Mouse (Mus musculus): ENCODE measurements around the gene Slc3a2. TPM values are rescaled to one million over a fixed set of nuclear protein-coding genes. Genes with fewer than 3 reads are reported as not detected.

Slc3a2 gene
- polyA plus RNA-seq (2012; ENCODE audit: low replicate concordance), result 87.6 and 107 TPM in 2 replicates

GRCm38 (mm10) chr19:8722907-8723573 is at the start of gene Slc3a2:
Gene Slc3a2, minus strand, starts transcription at chr19:8723369.

GRCm38 (mm10) chr19:8770567-8771270 is 47.5 kb upstream of the Slc3a2 start, which contains the start of gene Tmem223:
Gene Tmem223, plus strand, starts transcription at chr19:8770996.

GRCm38 (mm10) chr19:8756635-8757387 is 33.6 kb upstream of the Slc3a2 start, which contains the start of gene Nxf1:
Gene Nxf1, plus strand, starts transcription at chr19:8757073.

GRCm38 (mm10) chr19:8741243-8741869 is 18.2 kb upstream of the Slc3a2 start, which contains the start of gene Stx5a:
Gene Stx5a, plus strand, starts transcription at chr19:8741413.

GRCm38 (mm10) chr19:8740603-8741002 is 17.4 kb upstream of the Slc3a2 start, which contains the start of gene 1700092M07Rik:
Gene 1700092M07Rik, plus strand, starts transcription at chr19:8740718.

GRCm38 (mm10) chr19:8735389-8736159 is 12.4 kb upstream of the Slc3a2 start, which contains the start of gene Wdr74:
Gene Wdr74, plus strand, starts transcription at chr19:8735827.

GRCm38 (mm10) chr19:8663360-8663839 is 59.8 kb downstream of the Slc3a2 start, which contains the start of gene Chrm1:
Gene Chrm1, plus strand, starts transcription at chr19:8663789.

Other genes starting within 250 kb of the Slc3a2 start
- gene Slc22a8, start 132.1 kb downstream of the Slc3a2 start, polyA plus RNA-seq (2012; ENCODE audit: low replicate concordance), result not detected in 2 replicates
- not detected in 2 replicates for gene Slc22a6, start 105.3 kb downstream of the Slc3a2 start, polyA plus RNA-seq (2012; ENCODE audit: low replicate concordance)
- not detected in 2 replicates for gene Chrm1, start 59.6 kb downstream of the Slc3a2 start, polyA plus RNA-seq (2012; ENCODE audit: low replicate concordance)
- gene Wdr74, start 12.5 kb upstream of the Slc3a2 start, polyA plus RNA-seq (2012; ENCODE audit: low replicate concordance), result 14.1 and 19.6 TPM in 2 replicates
- gene 1700092M07Rik, start 17.3 kb upstream of the Slc3a2 start, polyA plus RNA-seq (2012; ENCODE audit: low replicate concordance), result 0.47 TPM in 1 of 2 replicates, not detected in the other
- 33.5 and 37.6 TPM in 2 replicates for gene Stx5a, start 18.0 kb upstream of the Slc3a2 start, polyA plus RNA-seq (2012; ENCODE audit: low replicate concordance)
- 85.7 and 111 TPM in 2 replicates for gene Nxf1, start 33.7 kb upstream of the Slc3a2 start, polyA plus RNA-seq (2012; ENCODE audit: low replicate concordance)
- 40.2 and 65.2 TPM in 2 replicates for gene Tmem223, start 47.6 kb upstream of the Slc3a2 start, polyA plus RNA-seq (2012; ENCODE audit: low replicate concordance)
- 27.4 and 93.5 TPM in 2 replicates for gene Tmem179b, start 51.1 kb upstream of the Slc3a2 start, polyA plus RNA-seq (2012; ENCODE audit: low replicate concordance)
- gene Taf6l, start 63.0 kb upstream of the Slc3a2 start, polyA plus RNA-seq (2012; ENCODE audit: low replicate concordance), result 18.5 and 32.1 TPM in 2 replicates
- 6.5 and 12.8 TPM in 2 replicates for gene Polr2g, start 75.2 kb upstream of the Slc3a2 start, polyA plus RNA-seq (2012; ENCODE audit: low replicate concordance)
- 1.5 and 2.5 TPM in 2 replicates for gene Zbtb3, start 79.2 kb upstream of the Slc3a2 start, polyA plus RNA-seq (2012; ENCODE audit: low replicate concordance)
- gene Ttc9c, start 96.0 kb upstream of the Slc3a2 start, polyA plus RNA-seq (2012; ENCODE audit: low replicate concordance), result 6.1 and 6.4 TPM in 2 replicates
- gene Hnrnpul2, start 96.6 kb upstream of the Slc3a2 start, polyA plus RNA-seq (2012; ENCODE audit: low replicate concordance), result 83.1 and 207 TPM in 2 replicates
- gene AC129217.1, start 106.4 kb upstream of the Slc3a2 start, polyA plus RNA-seq (2012; ENCODE audit: low replicate concordance), result 71.4 and 191 TPM in 2 replicates
- gene Bscl2, start 114.1 kb upstream of the Slc3a2 start, polyA plus RNA-seq (2012; ENCODE audit: low replicate concordance), result 65.8 and 85.4 TPM in 2 replicates
- gene Gng3, start 115.8 kb upstream of the Slc3a2 start, polyA plus RNA-seq (2012; ENCODE audit: low replicate concordance), result 0.07 and 0.16 TPM in 2 replicates
- 0.12 TPM in 1 of 2 replicates, not detected in the other for gene Lrrn4cl, start 127.4 kb upstream of the Slc3a2 start, polyA plus RNA-seq (2012; ENCODE audit: low replicate concordance)
- gene Ubxn1, start 148.1 kb upstream of the Slc3a2 start, polyA plus RNA-seq (2012; ENCODE audit: low replicate concordance), result 106 and 169 TPM in 2 replicates
- gene Uqcc3, start 157.6 kb upstream of the Slc3a2 start, polyA plus RNA-seq (2012; ENCODE audit: low replicate concordance), result 39.7 and 52.0 TPM in 2 replicates
- gene Lbhd1, start 160.4 kb upstream of the Slc3a2 start, polyA plus RNA-seq (2012; ENCODE audit: low replicate concordance), result 0.17 and 0.48 TPM in 2 replicates
- not detected in 2 replicates for gene Gm49403, start 160.6 kb upstream of the Slc3a2 start, polyA plus RNA-seq (2012; ENCODE audit: low replicate concordance)
- gene 1810009A15Rik, start 165.5 kb upstream of the Slc3a2 start, polyA plus RNA-seq (2012; ENCODE audit: low replicate concordance), result 10.0 and 58.5 TPM in 2 replicates
- gene Gm49416, start 165.6 kb upstream of the Slc3a2 start, polyA plus RNA-seq (2012; ENCODE audit: low replicate concordance), result 5.1 TPM in 1 of 2 replicates, not detected in the other
- 30.0 and 30.8 TPM in 2 replicates for gene Ints5, start 169.6 kb upstream of the Slc3a2 start, polyA plus RNA-seq (2012; ENCODE audit: low replicate concordance)
- 45.2 and 49.2 TPM in 2 replicates for gene Ganab, start 174.7 kb upstream of the Slc3a2 start, polyA plus RNA-seq (2012; ENCODE audit: low replicate concordance)
- 169 and 181 TPM in 2 replicates for gene B3gat3, start 197.0 kb upstream of the Slc3a2 start, polyA plus RNA-seq (2012; ENCODE audit: low replicate concordance)
- gene Rom1, start 206.0 kb upstream of the Slc3a2 start, polyA plus RNA-seq (2012; ENCODE audit: low replicate concordance), result 13.0 and 33.9 TPM in 2 replicates
- gene Eml3, start 206.2 kb upstream of the Slc3a2 start, polyA plus RNA-seq (2012; ENCODE audit: low replicate concordance), result 90.5 and 184 TPM in 2 replicates
- gene Mta2, start 218.5 kb upstream of the Slc3a2 start, polyA plus RNA-seq (2012; ENCODE audit: low replicate concordance), result 55.2 and 56.3 TPM in 2 replicates
- 33.0 and 33.4 TPM in 2 replicates for gene Tut1, start 230.5 kb upstream of the Slc3a2 start, polyA plus RNA-seq (2012; ENCODE audit: low replicate concordance)
- gene Eef1g, start 243.7 kb upstream of the Slc3a2 start, polyA plus RNA-seq (2012; ENCODE audit: low replicate concordance), result 21.6 and 58.7 TPM in 2 replicates

All from hematopoietic multipotent progenitor cell, adult 10-12 weeks (in vitro differentiated cells).